Mouse (Mus musculus) liver, embryonic 11.5 days (tissue): ENCODE measurements at regions not wholly inside any gene's neighbourhood (a gene's known extent, or its start where the extent isn't known, plus 50 kb on each side); places are given as distances from the start of the nearest gene placed in this dataset.

Source experiments
- ATAC-seq: fragments of 200-750 bp; cut with Nextera tagmentation; replicated peaks from 2 replicates; pipeline ENCODE4 v1.8.0; 2017; ENCODE audit warnings: moderate number of reproducible peaks, mild to moderate bottlenecking, moderate TSS enrichment, moderate library complexity; ENCODE audit not compliant: low FRiP score
- DNase-seq: peaks from one replicate; pipeline ENCODE4 v3.0.0-alpha.2; 2017; ENCODE audit warnings: low spot score
- H3K27ac ChIP-seq: fragments of 300-500 bp; sonication (generic); 2 replicates; pipeline ENCODE4 v1.5.1; 2014; ENCODE audit warnings: mild to moderate bottlenecking, low read depth, low read length, control low read depth
- H3K27me3 ChIP-seq: fragments of 300-500 bp; sonication (generic); replicated peaks from 2 replicates; pipeline ENCODE4 v1.6.1; 2014; ENCODE audit warnings: low read length, mixed read lengths; ENCODE audit not compliant: control insufficient read depth, insufficient read depth
- H3K36me3 ChIP-seq: fragments of 300-500 bp; sonication (generic); 2 replicates; pipeline ENCODE4 v1.6.1; 2014; ENCODE audit warnings: mild to moderate bottlenecking, low read length, moderate library complexity, mixed read lengths; ENCODE audit not compliant: control insufficient read depth, insufficient read depth
- H3K4me1 ChIP-seq: fragments of 300-500 bp; sonication (generic); replicated peaks from 2 replicates; pipeline ENCODE4 v1.6.1; 2014; ENCODE audit warnings: low read length, mixed read lengths; ENCODE audit not compliant: control insufficient read depth, insufficient read depth
- H3K4me2 ChIP-seq: fragments of 300-500 bp; sonication (generic); 2 replicates; pipeline ENCODE4 v1.6.1; 2014; ENCODE audit warnings: mild to moderate bottlenecking, control low read depth, moderate library complexity
- H3K4me3 ChIP-seq: fragments of 300-500 bp; sonication (generic); 2 replicates; pipeline ENCODE4 v1.5.1; 2014; ENCODE audit warnings: low read depth, low read length, control low read depth
- H3K9ac ChIP-seq: fragments of 300-500 bp; sonication (generic); 2 replicates; pipeline ENCODE4 v1.6.1; 2014; ENCODE audit warnings: low read depth, low read length, control low read depth
- H3K9me3 ChIP-seq: fragments of 300-500 bp; sonication (generic); 2 replicates; pipeline ENCODE4 v1.6.1; 2016; ENCODE audit warnings: low read length, inconsistent platforms, mixed read lengths; ENCODE audit not compliant: control insufficient read depth
- WGBS: fragments of 180-500 bp; shearing (Covaris S2); extraction: QIAGEN DNeasy Blood & Tissue Kit; methylation state at CpG from one replicate; pipeline ENCODE4 v1.1.7; 2014; 5-methylcytosine and 5-hydroxymethylcytosine counted together

DNA sequence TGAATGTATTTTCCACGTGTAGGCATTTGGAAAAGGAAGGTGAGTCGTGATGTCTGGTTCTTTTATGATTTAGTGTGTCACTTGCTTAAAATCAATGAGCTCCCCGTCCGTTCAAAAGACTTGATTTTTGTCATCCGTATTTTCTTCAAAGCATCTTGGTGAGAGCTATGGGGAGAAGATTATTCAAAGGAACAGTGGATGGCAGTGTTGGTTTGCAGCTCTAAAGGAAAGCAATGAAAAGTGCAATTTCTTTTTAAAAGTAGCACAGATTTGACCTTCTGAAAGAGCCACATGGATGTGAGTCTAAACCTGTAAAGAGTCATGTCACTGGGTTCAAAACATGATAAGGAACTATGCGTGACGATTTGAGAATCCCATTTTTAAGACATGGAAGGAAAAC is 313.3 kb upstream of the BC052040 start:
- H3K36me3 ChIP-seq, result no peaks in the 10 kb centered on the region
- no peak for DNase-seq
- no peaks in the 10 kb centered on the region for H3K4me1 ChIP-seq
- no peak overlapping the region for H3K4me2 ChIP-seq
- no peak overlapping the region for H3K4me3 ChIP-seq
- no peaks in the 10 kb centered on the region for H3K27me3 ChIP-seq
- H3K9me3 ChIP-seq, result no peaks in the 10 kb centered on the region
- no peak for ATAC-seq
- WGBS, result 76% methylated on average over 7 of the region's 7 CpGs
- H3K27ac ChIP-seq, result no peak overlapping the region
- no peak overlapping the region for H3K9ac ChIP-seq

DNA sequence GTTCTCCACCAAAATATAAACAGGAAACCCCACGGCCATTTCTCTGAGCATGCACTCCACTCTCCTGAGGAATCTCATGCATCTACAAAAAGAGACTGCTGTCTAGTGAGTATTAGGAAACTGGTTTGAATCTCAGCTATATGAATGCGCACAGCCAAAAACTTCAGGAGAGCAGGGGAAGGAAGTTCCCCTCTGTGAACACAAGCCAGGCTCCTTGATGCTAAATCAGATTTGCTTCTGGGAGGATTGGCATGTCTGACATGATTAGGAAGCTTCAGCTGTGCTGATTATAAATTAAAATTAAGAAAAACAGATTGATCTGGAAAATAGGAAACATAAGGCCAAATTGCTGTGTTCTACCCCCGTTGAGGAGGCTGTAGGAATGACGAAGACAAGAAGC is 304.1 kb upstream of the BC052040 start:
- 67% methylated on average over 4 of the region's 4 CpGs for WGBS
- H3K4me3 ChIP-seq, result no peak overlapping the region
- H3K9me3 ChIP-seq, result no peaks in the 10 kb centered on the region
- no peak overlapping the region for H3K4me2 ChIP-seq
- DNase-seq, result no peak
- H3K27me3 ChIP-seq, result no peaks in the 10 kb centered on the region
- H3K36me3 ChIP-seq, result no peaks in the 10 kb centered on the region
- no peak overlapping the region for H3K27ac ChIP-seq
- H3K4me1 ChIP-seq, result no peaks in the 10 kb centered on the region
- no peak for ATAC-seq
- no peak overlapping the region for H3K9ac ChIP-seq

GRCm38 (mm10) chr2:115293020-115293419 is 288.5 kb upstream of the BC052040 start:
- DNase-seq, result no peak
- 71% methylated on average over 2 of the region's 2 CpGs for WGBS

DNA sequence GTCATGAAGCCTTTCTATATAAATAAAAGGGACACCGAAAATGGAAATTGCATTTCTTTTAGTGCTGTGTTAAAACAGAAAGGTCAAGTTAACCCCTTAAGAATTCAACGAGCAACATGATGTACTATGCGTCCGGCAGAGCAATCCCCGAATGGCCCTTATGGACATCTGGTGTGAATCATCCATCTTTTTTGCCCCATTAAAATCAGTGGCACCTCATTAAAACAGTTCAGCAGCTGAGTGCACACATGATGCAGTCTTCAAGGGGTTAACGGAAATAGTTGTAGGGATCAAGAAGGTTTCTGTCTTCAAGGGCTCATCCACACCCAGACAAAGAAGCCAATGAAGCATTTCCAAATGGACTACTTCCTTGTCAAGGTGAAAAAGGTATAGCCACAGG is 284.1 kb upstream of the BC052040 start:
- no peak overlapping the region for H3K4me3 ChIP-seq
- no peak overlapping the region for H3K9ac ChIP-seq
- no peaks in the 10 kb centered on the region for H3K27me3 ChIP-seq
- ATAC-seq (no peak), DNase-seq (no peak)
- H3K36me3 ChIP-seq, result no peaks in the 10 kb centered on the region
- WGBS, result 76% methylated on average over 6 of the region's 6 CpGs
- no peaks in the 10 kb centered on the region for H3K4me1 ChIP-seq
- no peaks in the 10 kb centered on the region for H3K9me3 ChIP-seq
- no peak overlapping the region for H3K27ac ChIP-seq
- H3K4me2 ChIP-seq, result no peak overlapping the region

More at GRCm38 (mm10) chr2:115293020-115293419, 288.5 kb upstream of the BC052040 start:
- H3K27me3 ChIP-seq, result no peaks in the 10 kb centered on the region
- no peak overlapping the region for H3K27ac ChIP-seq
- H3K36me3 ChIP-seq, result no peaks in the 10 kb centered on the region
- no peak overlapping the region for H3K9ac ChIP-seq
- no peaks in the 10 kb centered on the region for H3K4me1 ChIP-seq
- ATAC-seq, result no peak
- no peaks in the 10 kb centered on the region for H3K9me3 ChIP-seq
- H3K4me2 ChIP-seq, result no peak overlapping the region
- H3K4me3 ChIP-seq, result no peak overlapping the region

DNA sequence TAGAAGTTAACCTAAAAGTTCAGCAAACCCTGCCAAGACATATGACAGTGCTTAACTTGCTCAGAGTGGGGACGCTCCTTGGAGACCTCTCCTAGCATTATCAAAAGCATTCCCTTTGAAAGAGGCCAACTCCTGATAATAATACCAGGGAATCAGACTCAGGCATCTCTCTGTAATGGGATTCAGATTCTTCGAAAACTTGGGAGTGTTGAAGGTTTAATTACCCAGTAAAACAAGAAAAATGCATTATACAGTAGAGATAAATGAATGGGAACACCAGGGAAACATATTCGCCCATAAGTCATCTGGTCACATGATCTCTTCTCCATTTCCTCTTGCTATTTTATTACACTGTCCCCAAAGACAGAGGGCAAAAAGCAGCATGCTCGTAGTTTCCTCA is 274.3 kb upstream of the BC052040 start:
- Histone ChIP-seq H3K4me3 (no peak overlapping the region), H3K9ac (no peak overlapping the region), H3K4me2 (no peak overlapping the region), H3K27ac (no peak overlapping the region), H3K4me1 (no peaks in the 10 kb centered on the region), H3K27me3 (no peaks in the 10 kb centered on the region), H3K36me3 (no peaks in the 10 kb centered on the region), H3K9me3 (no peaks in the 10 kb centered on the region)
- WGBS, result 62% methylated on average over 4 of the region's 4 CpGs
- ATAC-seq (no peak), DNase-seq (no peak)

DNA sequence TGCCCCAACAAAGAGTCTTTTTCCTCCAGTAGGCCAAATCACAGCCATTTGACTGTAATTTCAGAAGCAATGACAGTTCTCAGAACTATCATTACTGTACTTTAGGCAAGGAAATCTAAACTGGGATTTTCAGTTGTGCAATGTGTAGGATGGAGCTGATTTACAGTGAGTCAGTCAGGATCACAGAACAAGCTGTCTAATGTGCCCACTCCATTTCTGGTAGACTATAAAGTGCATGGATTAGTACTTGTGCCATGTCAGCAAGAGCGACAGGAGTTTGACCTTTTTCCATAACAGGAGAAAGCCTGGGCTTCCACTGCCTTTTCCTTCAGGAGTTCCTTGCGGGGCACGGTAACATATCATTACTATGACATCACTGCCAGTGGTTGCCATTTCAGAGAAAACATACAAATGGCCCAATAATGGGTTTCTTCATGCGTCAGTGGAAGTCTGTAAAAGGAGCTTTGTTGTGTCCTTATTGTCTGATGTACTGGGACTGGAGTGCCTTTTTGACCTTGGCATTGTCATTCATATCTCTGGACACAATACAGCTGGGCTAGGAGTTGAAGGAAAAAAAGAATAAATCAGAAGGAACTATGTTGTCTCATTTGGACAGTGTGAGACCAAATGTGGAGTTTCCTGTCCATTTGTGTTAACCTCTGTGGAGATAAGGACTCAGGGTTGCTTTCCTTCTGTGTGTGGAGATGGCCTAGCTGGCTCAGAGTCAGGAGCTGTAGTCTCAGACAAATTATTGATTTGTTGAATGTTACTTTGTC is 271.5 kb upstream of the BC052040 start:
- DNase-seq (no peak), ATAC-seq (peak; percentile 64; the same call in 1 of the 2 replicates)
- H3K4me1 ChIP-seq, result no peaks in the 10 kb centered on the region
- H3K9ac ChIP-seq, result no peak overlapping the region
- H3K4me3 ChIP-seq, result no peak overlapping the region
- no peaks in the 10 kb centered on the region for H3K36me3 ChIP-seq
- H3K27ac ChIP-seq, result no peak overlapping the region
- no peaks in the 10 kb centered on the region for H3K27me3 ChIP-seq
- 68% methylated on average over 4 of the region's 4 CpGs for WGBS
- no peaks in the 10 kb centered on the region for H3K9me3 ChIP-seq
- H3K4me2 ChIP-seq, result no peak overlapping the region

GRCm38 (mm10) chr2:115318551-115318950 is 263.0 kb upstream of the BC052040 start:
- no peak for ATAC-seq
- DNase-seq, result no peak
- H3K36me3 ChIP-seq, result no peaks in the 10 kb centered on the region
- no peak overlapping the region for H3K4me3 ChIP-seq
- WGBS, result 72% methylated on average over 3 of the region's 3 CpGs
- no peak overlapping the region for H3K9ac ChIP-seq
- no peak overlapping the region for H3K4me2 ChIP-seq
- H3K27ac ChIP-seq, result no peak overlapping the region
- H3K27me3 ChIP-seq, result no peaks in the 10 kb centered on the region
- H3K9me3 ChIP-seq, result no peaks in the 10 kb centered on the region
- H3K4me1 ChIP-seq, result no peaks in the 10 kb centered on the region

DNA sequence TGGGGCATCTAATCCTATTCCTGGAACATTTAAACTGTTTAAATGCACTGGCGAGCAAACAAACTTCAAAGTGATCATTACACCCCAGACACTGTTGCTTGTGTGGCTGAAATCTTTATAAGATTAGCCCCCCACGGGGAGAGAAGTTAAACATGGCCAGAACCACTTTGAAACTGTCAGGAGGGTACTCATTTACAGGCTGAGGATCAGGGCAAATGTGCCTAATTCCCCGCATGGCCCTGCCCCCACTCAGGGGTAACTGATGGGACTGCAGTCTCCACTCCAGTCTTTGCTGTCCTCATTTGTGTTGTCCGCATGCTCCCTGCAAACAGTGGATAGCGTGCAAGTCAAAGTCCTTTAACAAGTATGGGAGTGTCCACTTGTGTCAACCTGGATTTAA is 258.9 kb upstream of the BC052040 start:
- H3K9ac ChIP-seq, result no peak overlapping the region

GRCm38 (mm10) chr2:115326526-115326925 is 255.0 kb upstream of the BC052040 start:
- H3K9ac ChIP-seq, result no peak overlapping the region
- H3K36me3 ChIP-seq, result no peaks in the 10 kb centered on the region
- H3K27me3 ChIP-seq, result no peaks in the 10 kb centered on the region
- H3K4me1 ChIP-seq, result no peaks in the 10 kb centered on the region
- no peak for DNase-seq
- ATAC-seq, result no peak
- H3K27ac ChIP-seq, result no peak overlapping the region
- H3K9me3 ChIP-seq, result no peaks in the 10 kb centered on the region
- no peak overlapping the region for H3K4me2 ChIP-seq
- H3K4me3 ChIP-seq, result no peak overlapping the region
- 82% methylated on average over 2 of the region's 2 CpGs for WGBS

More for the DNA sequence above, 258.9 kb upstream of the BC052040 start:
- no peaks in the 10 kb centered on the region for H3K36me3 ChIP-seq
- 52% methylated on average over 5 of the region's 5 CpGs for WGBS
- H3K9me3 ChIP-seq, result no peaks in the 10 kb centered on the region
- no peak overlapping the region for H3K4me2 ChIP-seq
- H3K4me1 ChIP-seq, result no peaks in the 10 kb centered on the region
- no peak for ATAC-seq
- no peak for DNase-seq
- no peak overlapping the region for H3K4me3 ChIP-seq
- H3K27ac ChIP-seq, result no peak overlapping the region
- no peaks in the 10 kb centered on the region for H3K27me3 ChIP-seq
